Mouse (Mus musculus) natural killer cell, adult 2 months (primary cell): Measurements from ENCODE around the gene Aoah.

ENCODE experiments used
- DNase-seq, 2 experiments: peaks; one replicate each; pipeline ENCODE4 v3.0.0; 2022; ENCODE audit warnings: low spot score in 2 of 2

Aoah gene

GRCm38 (mm10) chr13:20793901-20794300, at the start of gene Aoah:
Gene Aoah (plus strand): TSS chr13:20794113.
- DNase-seq, result peak; percentile 27 to 59

- DNase-seq, result peak in 1 of 2 experiments; percentile 0
These were observed 39.1 kb upstream of the Aoah start for GRCm38 (mm10) chr13:20754843-20755242.

- no peak for DNase-seq
These were observed 10.3 kb upstream of the Aoah start for GRCm38 (mm10) chr13:20783648-20784047.

GRCm38 (mm10) chr13:20784060-20784459, 9.9 kb upstream of the Aoah start:
- DNase-seq, result no peak

- DNase-seq, result no peak
These were observed 8.0 kb upstream of the Aoah start for GRCm38 (mm10) chr13:20785960-20786359.

- DNase-seq, result no peak
These were observed 7.1 kb upstream of the Aoah start for GRCm38 (mm10) chr13:20786825-20787245.

GRCm38 (mm10) chr13:20787952-20788351, 6.0 kb upstream of the Aoah start:
- DNase-seq, result no peak

- no peak for DNase-seq
These were observed 2.7 kb downstream of the Aoah start for GRCm38 (mm10) chr13:20796651-20797050.

- no peak for DNase-seq
These were observed 4.6 kb downstream of the Aoah start for GRCm38 (mm10) chr13:20798536-20798935.

GRCm38 (mm10) chr13:20799772-20800171, 5.9 kb downstream of the Aoah start:
- DNase-seq, result no peak

GRCm38 (mm10) chr13:20800569-20800968, 6.7 kb downstream of the Aoah start:
- no peak for DNase-seq

- no peak for DNase-seq
These were observed 18.0 kb downstream of the Aoah start for GRCm38 (mm10) chr13:20811782-20812406.

GRCm38 (mm10) chr13:20816385-20816784, 22.5 kb downstream of the Aoah start:
- no peak for DNase-seq

- DNase-seq, result no peak
These were observed 26.9 kb downstream of the Aoah start for GRCm38 (mm10) chr13:20820712-20821328.

GRCm38 (mm10) chr13:20828728-20829127, 34.8 kb downstream of the Aoah start:
- no peak for DNase-seq

- no peak for DNase-seq
These were observed 35.4 kb downstream of the Aoah start for GRCm38 (mm10) chr13:20829181-20829900.

GRCm38 (mm10) chr13:20855893-20856292, 62.0 kb downstream of the Aoah start:
- no peak for DNase-seq

GRCm38 (mm10) chr13:20899372-20899771, 105.5 kb downstream of the Aoah start:
- no peak for DNase-seq

- DNase-seq, result no peak
These were observed 106.6 kb downstream of the Aoah start for GRCm38 (mm10) chr13:20900396-20900971.

GRCm38 (mm10) chr13:20900972-20901457, 107.1 kb downstream of the Aoah start:
- no peak for DNase-seq

GRCm38 (mm10) chr13:20901634-20902135, 107.8 kb downstream of the Aoah start:
- DNase-seq, result no peak

GRCm38 (mm10) chr13:20904118-20904517, 110.2 kb downstream of the Aoah start:
- no peak for DNase-seq
